ENCODE assay signal across 8 mouse cellular contexts in the genomic region with DNA sequence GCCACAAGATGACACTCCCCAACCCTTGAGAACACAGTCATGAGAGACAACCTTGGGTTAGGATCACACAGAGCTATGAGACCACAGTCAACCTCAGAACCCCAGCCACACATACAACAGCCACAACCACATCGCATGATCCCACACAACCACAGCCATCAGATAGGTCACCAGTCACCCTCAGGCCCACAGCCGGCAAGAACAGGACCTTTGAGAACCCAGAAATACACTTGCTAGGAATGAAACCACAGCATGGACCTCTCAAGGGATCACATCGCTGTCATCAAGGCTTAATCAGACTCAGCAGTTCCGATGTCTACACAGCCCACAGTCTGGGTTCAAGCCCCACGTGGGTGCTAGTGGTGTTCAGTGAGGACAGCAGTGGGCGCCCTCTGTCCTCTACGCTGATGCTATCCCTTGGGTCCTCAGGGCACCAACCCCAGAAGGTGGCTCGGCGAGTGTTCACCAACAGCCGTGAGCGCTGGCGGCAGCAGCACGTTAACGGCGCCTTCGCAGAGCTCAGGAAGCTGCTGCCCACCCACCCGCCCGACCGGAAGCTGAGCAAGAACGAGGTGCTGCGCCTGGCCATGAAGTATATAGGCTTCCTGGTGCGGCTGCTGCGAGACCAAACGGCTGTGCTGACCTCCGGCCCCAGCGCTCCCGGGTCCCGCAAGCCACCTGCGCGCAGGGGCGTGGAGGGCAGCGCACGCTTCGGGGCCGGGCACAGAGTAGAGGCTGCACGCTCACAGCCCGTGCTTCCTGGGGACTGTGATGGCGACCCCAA. TPM values are rescaled to one million over a fixed set of nuclear protein-coding genes. Genes with fewer than 3 reads are reported as not detected.
DNase-seq lines count a peak whose midpoint lies in the region; ATAC-seq lines count a peak whose summit lies in the region.

No protein-coding gene starts in this region.

- peaks cover 40% of the 10 kb centered on the region for H3K4me1 ChIP-seq in intestine, embryonic 16.5 days (ENCODE audit: control insufficient read depth, insufficient read depth, low read length)
- H3K4me1 ChIP-seq in midbrain, embryonic 14.5 days (ENCODE audit: control insufficient read depth, insufficient read depth, low read length): peaks cover 19% of the 10 kb centered on the region

- H3K4me3 ChIP-seq in intestine, embryonic 16.5 days (ENCODE audit: low read length): peak overlapping the region; percentile 36
- peak overlapping the region; percentile 10; the same call in 1 of the 2 replicates for H3K4me3 ChIP-seq in midbrain, embryonic 14.5 days (replicated peaks; ENCODE audit: low read depth, low read length)

- H3K27ac ChIP-seq in intestine, embryonic 16.5 days (ENCODE audit: low read length): no peak overlapping the region; the same call in 1 of the 2 replicates
- no peak overlapping the region for H3K27ac ChIP-seq in midbrain, embryonic 14.5 days (replicated peaks; ENCODE audit: low read depth, low read length)

- H3K27me3 ChIP-seq in intestine, embryonic 16.5 days (replicated peaks; ENCODE audit: control insufficient read depth, insufficient read depth, low read length): peaks cover 59% of the 10 kb centered on the region
- peaks cover 65% of the 10 kb centered on the region for H3K27me3 ChIP-seq in midbrain, embryonic 14.5 days (ENCODE audit: control insufficient read depth, insufficient read depth, low read length)

- peak overlapping the region; percentile 49 for H3K9ac ChIP-seq in intestine, embryonic 16.5 days (ENCODE audit: low read depth, low read length)
- no peak overlapping the region for H3K9ac ChIP-seq in midbrain, embryonic 14.5 days (replicated peaks; ENCODE audit: low read length)

- WGBS in intestine, embryonic 16.5 days: 17% methylated on average over 38 of the region's 38 CpGs
- WGBS in midbrain, embryonic 14.5 days: 11% methylated on average over 38 of the region's 38 CpGs

- H3K4me2 ChIP-seq in intestine, embryonic 16.5 days (ENCODE audit: low read depth, low read length): peak overlapping the region; percentile 60
- H3K4me2 ChIP-seq in midbrain, embryonic 14.5 days (ENCODE audit: low read length): peak overlapping the region; percentile 30; the same call in 1 of the 2 replicates

- 0 out of 2 replicates have a peak, but pooled peaks cover 3% of the 10 kb centered on the region for H3K36me3 ChIP-seq in intestine, embryonic 16.5 days (ENCODE audit: control insufficient read depth, insufficient read depth, low read length)
- H3K36me3 ChIP-seq in midbrain, embryonic 14.5 days (ENCODE audit: control insufficient read depth, insufficient read depth, low read length): peaks cover 13% of the 10 kb centered on the region

- ATAC-seq in intestine, embryonic 16.5 days: no peak
- ATAC-seq in midbrain, embryonic 14.5 days (ENCODE audit: low FRiP score, low TSS enrichment): no peak

- H3K9me3 ChIP-seq in intestine, embryonic 16.5 days (ENCODE audit: control insufficient read depth, low read length): no peaks in the 10 kb centered on the region
- no peaks in the 10 kb centered on the region for H3K9me3 ChIP-seq in midbrain, embryonic 14.5 days (ENCODE audit: control insufficient read depth, low read length)

- DNase-seq in cerebellum, postnatal 10 days: peak; percentile 29 to 44
- DNase-seq in cerebellum, adult 8-10 months: no peak
- DNase-seq in retina, postnatal 1 day: peak; percentile 38
- DNase-seq in retina, embryonic 14.5 days (ENCODE audit: low spot score): no peak
- no peak for DNase-seq in midbrain, embryonic 14.5 days
- DNase-seq in thymus, postnatal 36 days: peak; percentile 56 to 65
- no peak for DNase-seq in adrenal gland, postnatal 25 days

RNA-seq across cellular contexts. Expression of gene Lyl1, which starts 2.4 kb away (rescaled TPM):
- polyA plus RNA-seq in intestine, embryonic 16.5 days (2015; fragmentation: Nextera tagmentation; extraction: Ambion mirVana): 4.9 and 5.0 TPM in 2 replicates
- polyA plus RNA-seq in midbrain, embryonic 14.5 days (2014; fragmentation: Nextera tagmentation; extraction: Ambion mirVana): 1.5 and 3.8 TPM in 2 replicates
- 3.1 and 3.8 TPM in 2 replicates for total RNA-seq in adrenal gland, postnatal 25 days (2021)

RNA-seq across cellular contexts. Expression of gene Nacc1, which starts 16.0 kb away (rescaled TPM):
- 11.0 and 14.8 TPM in 2 replicates for polyA plus RNA-seq in intestine, embryonic 16.5 days (2015; fragmentation: Nextera tagmentation; extraction: Ambion mirVana)
- polyA plus RNA-seq in midbrain, embryonic 14.5 days (2014; fragmentation: Nextera tagmentation; extraction: Ambion mirVana): 19.1 and 20.2 TPM in 2 replicates
- total RNA-seq in adrenal gland, postnatal 25 days (2021): 73.9 and 76.0 TPM in 2 replicates

RNA-seq across cellular contexts. Expression of gene Trmt1, which starts 17.6 kb away (rescaled TPM):
- polyA plus RNA-seq in intestine, embryonic 16.5 days (2015; fragmentation: Nextera tagmentation; extraction: Ambion mirVana): 60.0 and 67.1 TPM in 2 replicates
- 56.9 and 59.6 TPM in 2 replicates for polyA plus RNA-seq in midbrain, embryonic 14.5 days (2014; fragmentation: Nextera tagmentation; extraction: Ambion mirVana)
- total RNA-seq in adrenal gland, postnatal 25 days (2021): 75.1 and 83.9 TPM in 2 replicates

RNA-seq across cellular contexts. Expression of gene G430095P16Rik, which starts 19.1 kb away (rescaled TPM):
- 2.0 and 2.6 TPM in 2 replicates for polyA plus RNA-seq in intestine, embryonic 16.5 days (2015; fragmentation: Nextera tagmentation; extraction: Ambion mirVana)
- 0.67 and 0.91 TPM in 2 replicates for polyA plus RNA-seq in midbrain, embryonic 14.5 days (2014; fragmentation: Nextera tagmentation; extraction: Ambion mirVana)
- not detected in 2 replicates for total RNA-seq in adrenal gland, postnatal 25 days (2021)

RNA-seq across cellular contexts. Expression of gene Ier2, which starts 41.0 kb away (rescaled TPM):
- polyA plus RNA-seq in intestine, embryonic 16.5 days (2015; fragmentation: Nextera tagmentation; extraction: Ambion mirVana): 77.7 and 78.7 TPM in 2 replicates
- 15.5 and 16.0 TPM in 2 replicates for polyA plus RNA-seq in midbrain, embryonic 14.5 days (2014; fragmentation: Nextera tagmentation; extraction: Ambion mirVana)
- 19.6 and 22.3 TPM in 2 replicates for total RNA-seq in adrenal gland, postnatal 25 days (2021)

Comparison
In these comparisons a context has a peak if more than half of its experiments do, and no peak if none do; other contexts are left out.
1. DNase-seq: peak in cerebellum, postnatal 10 days (2 of 2), retina, postnatal 1 day (single experiment) and thymus, postnatal 36 days (2 of 2); none in cerebellum, adult 8-10 months (single experiment), retina, embryonic 14.5 days (single experiment), midbrain, embryonic 14.5 days (single experiment) and adrenal gland, postnatal 25 days (single experiment).